ENCODE assay signal across 14 mouse cellular contexts in genomic region chr1:168662755-168663284, GRCm38 (mm10).
A peak's percentile ranks its signal among the peaks of the same experiment; 100 is the strongest.
DNase-seq lines count a peak whose midpoint lies in the region; ATAC-seq lines count a peak whose summit lies in the region.
"Had no signal": no experiment of that assay in that cellular context is flagged by ENCODE, and none has a peak within 500 bp of the region (broad histone marks: within the 10 kb centered on the region; RNA-seq: fewer than 3 reads in every experiment).

No protein-coding gene starts in this region.

- H3K4me3 ChIP-seq in midbrain, embryonic 11.5 days (ENCODE audit: low read depth, low read length) = no peak overlapping the region
- no peak overlapping the region for H3K4me3 ChIP-seq in midbrain, embryonic 10.5 days
- H3K4me3 ChIP-seq in embryonic facial prominence, embryonic 11.5 days (ENCODE audit: low read depth, low read length) = no peak overlapping the region
- H3K4me3 ChIP-seq in hindbrain, embryonic 14.5 days (replicated peaks; ENCODE audit: low read length) = no peak overlapping the region
- no peak overlapping the region for H3K4me3 ChIP-seq in neural tube, embryonic 15.5 days (replicated peaks)
- H3K4me3 ChIP-seq: embryonic facial prominence, embryonic 13.5 days; gastrocnemius, adult 2 months; lung, embryonic 15.5 days had no signal

- no peaks in the 10 kb centered on the region for H3K9me3 ChIP-seq in midbrain, embryonic 11.5 days (ENCODE audit: control insufficient read depth, low read length)
- H3K9me3 ChIP-seq in midbrain, embryonic 10.5 days (replicated peaks) = no peaks in the 10 kb centered on the region
- H3K9me3 ChIP-seq in embryonic facial prominence, embryonic 11.5 days (replicated peaks; ENCODE audit: control insufficient read depth, low read length) = no peaks in the 10 kb centered on the region
- no peaks in the 10 kb centered on the region for H3K9me3 ChIP-seq in hindbrain, embryonic 14.5 days (ENCODE audit: control insufficient read depth, low read length)
- no peaks in the 10 kb centered on the region for H3K9me3 ChIP-seq in neural tube, embryonic 15.5 days (replicated peaks)
- H3K9me3 ChIP-seq: embryonic facial prominence, embryonic 13.5 days; lung, embryonic 15.5 days had no signal

- H3K4me2 ChIP-seq in midbrain, embryonic 11.5 days = no peak overlapping the region
- H3K4me2 ChIP-seq in embryonic facial prominence, embryonic 11.5 days (ENCODE audit: low read depth, low read length) = no peak overlapping the region
- H3K4me2 ChIP-seq in hindbrain, embryonic 14.5 days (replicated peaks) = 0 out of 2 replicates have a peak overlapping the region, but pooled peaks have one; percentile 2
- H3K4me2 ChIP-seq in neural tube, embryonic 15.5 days = peak overlapping the region; percentile 22
- H3K4me2 ChIP-seq: embryonic facial prominence, embryonic 13.5 days; lung, embryonic 15.5 days had no signal

- no peak overlapping the region for H3K9ac ChIP-seq in midbrain, embryonic 11.5 days (ENCODE audit: low read length)
- H3K9ac ChIP-seq in embryonic facial prominence, embryonic 11.5 days (replicated peaks; ENCODE audit: low read length) = no peak overlapping the region
- no peak overlapping the region; the same call in 1 of the 2 replicates for H3K9ac ChIP-seq in hindbrain, embryonic 14.5 days
- H3K9ac ChIP-seq in neural tube, embryonic 15.5 days (replicated peaks) = no peak overlapping the region
- H3K9ac ChIP-seq: embryonic facial prominence, embryonic 13.5 days; lung, embryonic 15.5 days had no signal

- 0 out of 2 replicates have a peak, but pooled peaks cover 2% of the 10 kb centered on the region for H3K4me1 ChIP-seq in midbrain, embryonic 11.5 days (ENCODE audit: control insufficient read depth, insufficient read depth, low read length)
- peaks cover 6% of the 10 kb centered on the region for H3K4me1 ChIP-seq in midbrain, embryonic 10.5 days
- no peaks in the 10 kb centered on the region for H3K4me1 ChIP-seq in embryonic facial prominence, embryonic 11.5 days (ENCODE audit: control insufficient read depth, insufficient read depth, low read length)
- peaks cover 17% of the 10 kb centered on the region for H3K4me1 ChIP-seq in hindbrain, embryonic 14.5 days (replicated peaks; ENCODE audit: control insufficient read depth, insufficient read depth, low read length)
- H3K4me1 ChIP-seq in neural tube, embryonic 15.5 days = peaks cover 12% of the 10 kb centered on the region
- H3K4me1 ChIP-seq: embryonic facial prominence, embryonic 13.5 days; lung, embryonic 15.5 days had no signal

- DNase-seq in midbrain, embryonic 11.5 days (ENCODE audit: low spot score, missing footprints) = peak; percentile 83
- DNase-seq in midbrain, embryonic 10.5 days (ENCODE audit: low spot score) = no peak
- DNase-seq in embryonic facial prominence, embryonic 11.5 days (ENCODE audit: low spot score) = peak; percentile 13
- peak; percentile 49 for DNase-seq in hindbrain, embryonic 14.5 days (ENCODE audit: low spot score)
- DNase-seq in thymus, postnatal 0 days (ENCODE audit: low spot score) = no peak
- DNase-seq in Muller cell, postnatal 12 days (ENCODE audit: inconsistent ontology term) = no peak
- DNase-seq: gastrocnemius, adult 2 months; kidney, postnatal 14 days; spleen, adult 18-20 months; thymus, adult 2 months had no signal

- H3K27ac ChIP-seq in midbrain, embryonic 11.5 days (ENCODE audit: low read depth, low read length) = no peak overlapping the region
- H3K27ac ChIP-seq in midbrain, embryonic 10.5 days (replicated peaks) = no peak overlapping the region
- no peak overlapping the region for H3K27ac ChIP-seq in embryonic facial prominence, embryonic 11.5 days (replicated peaks; ENCODE audit: low read depth, low read length)
- H3K27ac ChIP-seq in hindbrain, embryonic 14.5 days = peak overlapping the region; percentile 3
- H3K27ac ChIP-seq in neural tube, embryonic 15.5 days (replicated peaks) = no peak overlapping the region; the same call in 1 of the 2 replicates
- H3K27ac ChIP-seq: embryonic facial prominence, embryonic 13.5 days; gastrocnemius, adult 2 months; lung, embryonic 15.5 days had no signal

- H3K36me3 ChIP-seq in midbrain, embryonic 11.5 days (ENCODE audit: control insufficient read depth, insufficient read depth, low read length) = no peaks in the 10 kb centered on the region
- no peaks in the 10 kb centered on the region for H3K36me3 ChIP-seq in midbrain, embryonic 10.5 days
- no peaks in the 10 kb centered on the region for H3K36me3 ChIP-seq in embryonic facial prominence, embryonic 11.5 days (replicated peaks; ENCODE audit: control insufficient read depth, insufficient read depth, low read depth, low read length)
- no peaks in the 10 kb centered on the region for H3K36me3 ChIP-seq in hindbrain, embryonic 14.5 days (replicated peaks; ENCODE audit: control insufficient read depth, insufficient read depth)
- H3K36me3 ChIP-seq in neural tube, embryonic 15.5 days = no peaks in the 10 kb centered on the region
- H3K36me3 ChIP-seq: embryonic facial prominence, embryonic 13.5 days; lung, embryonic 15.5 days had no signal

- 54% methylated on average over 11 of the region's 11 CpGs for WGBS in midbrain, embryonic 11.5 days
- WGBS in midbrain, embryonic 10.5 days = 47% methylated on average over 11 of the region's 11 CpGs
- 51% methylated on average over 11 of the region's 11 CpGs for WGBS in embryonic facial prominence, embryonic 11.5 days
- WGBS in hindbrain, embryonic 14.5 days = 17% methylated on average over 11 of the region's 11 CpGs
- WGBS in neural tube, embryonic 15.5 days = 24% methylated on average over 11 of the region's 11 CpGs

- no peaks in the 10 kb centered on the region for H3K27me3 ChIP-seq in midbrain, embryonic 11.5 days (ENCODE audit: control insufficient read depth, insufficient read depth, low read length)
- H3K27me3 ChIP-seq in midbrain, embryonic 10.5 days (ENCODE audit: low read depth, poor library complexity, severe bottlenecking) = no peaks in the 10 kb centered on the region
- H3K27me3 ChIP-seq in embryonic facial prominence, embryonic 11.5 days (ENCODE audit: control insufficient read depth, insufficient read depth, low read length) = no peaks in the 10 kb centered on the region
- H3K27me3 ChIP-seq in hindbrain, embryonic 14.5 days (ENCODE audit: control insufficient read depth, insufficient read depth, low read length) = no peaks in the 10 kb centered on the region
- H3K27me3 ChIP-seq in neural tube, embryonic 15.5 days (replicated peaks) = no peaks in the 10 kb centered on the region
- H3K27me3 ChIP-seq: embryonic facial prominence, embryonic 13.5 days; lung, embryonic 15.5 days had no signal

- peak; percentile 58; the same call in 1 of the 2 replicates for ATAC-seq in midbrain, embryonic 11.5 days (ENCODE audit: low FRiP score)
- ATAC-seq in embryonic facial prominence, embryonic 11.5 days (replicated peaks; ENCODE audit: insufficient number of reproducible peaks, low FRiP score, low TSS enrichment, low read depth) = no peak
- peak; percentile 75 for ATAC-seq in hindbrain, embryonic 14.5 days (ENCODE audit: low FRiP score)
- peak; percentile 81 for ATAC-seq in neural tube, embryonic 15.5 days (ENCODE audit: low FRiP score)
- no peak for ATAC-seq in frontal cortex, adult (ENCODE audit: low TSS enrichment)

Comparison
In these comparisons a context has a peak if more than half of its experiments do, and no peak if none do; other contexts are left out.
1. DNase-seq: peak in midbrain, embryonic 11.5 days (single experiment), embryonic facial prominence, embryonic 11.5 days (single experiment) and hindbrain, embryonic 14.5 days (single experiment); none in midbrain, embryonic 10.5 days (single experiment), thymus, postnatal 0 days (single experiment) and Muller cell, postnatal 12 days (single experiment).
2. ATAC-seq: peak in midbrain, embryonic 11.5 days (single experiment), hindbrain, embryonic 14.5 days (single experiment) and neural tube, embryonic 15.5 days (single experiment); none in embryonic facial prominence, embryonic 11.5 days (single experiment) and frontal cortex, adult (single experiment).
3. H3K4me2 ChIP-seq: peak in hindbrain, embryonic 14.5 days (single experiment) and neural tube, embryonic 15.5 days (single experiment); none in midbrain, embryonic 11.5 days (single experiment) and embryonic facial prominence, embryonic 11.5 days (single experiment).